Mouse (Mus musculus): ENCODE measurements at regions not wholly inside any gene's neighbourhood (a gene's known extent, or its start where the extent isn't known, plus 50 kb on each side); places are given as distances from the start of the nearest gene placed in this dataset.

GRCm38 (mm10) chr8:25441057-25441441 lies 616.9 kb upstream of the Adam5 start:
- Histone ChIP-seq H3K4me3 (ENCODE audit: insufficient read depth, low read length) (no peak overlapping the region), H3K27ac (ENCODE audit: insufficient read depth, low read depth, low read length) (no peak overlapping the region), H3K4me1 (ENCODE audit: control insufficient read depth, insufficient read depth, low read length) (peaks cover 39% of the 10 kb centered on the region)
- TF ChIP-seq CTCF (IDR thresholded peaks at IDR 0.05; ENCODE audit: low read depth, low read length) (no peak), POLR2A (IDR thresholded peaks at IDR 0.05; ENCODE audit: borderline replicate concordance, low read depth, low read length) (no peak)

DNA sequence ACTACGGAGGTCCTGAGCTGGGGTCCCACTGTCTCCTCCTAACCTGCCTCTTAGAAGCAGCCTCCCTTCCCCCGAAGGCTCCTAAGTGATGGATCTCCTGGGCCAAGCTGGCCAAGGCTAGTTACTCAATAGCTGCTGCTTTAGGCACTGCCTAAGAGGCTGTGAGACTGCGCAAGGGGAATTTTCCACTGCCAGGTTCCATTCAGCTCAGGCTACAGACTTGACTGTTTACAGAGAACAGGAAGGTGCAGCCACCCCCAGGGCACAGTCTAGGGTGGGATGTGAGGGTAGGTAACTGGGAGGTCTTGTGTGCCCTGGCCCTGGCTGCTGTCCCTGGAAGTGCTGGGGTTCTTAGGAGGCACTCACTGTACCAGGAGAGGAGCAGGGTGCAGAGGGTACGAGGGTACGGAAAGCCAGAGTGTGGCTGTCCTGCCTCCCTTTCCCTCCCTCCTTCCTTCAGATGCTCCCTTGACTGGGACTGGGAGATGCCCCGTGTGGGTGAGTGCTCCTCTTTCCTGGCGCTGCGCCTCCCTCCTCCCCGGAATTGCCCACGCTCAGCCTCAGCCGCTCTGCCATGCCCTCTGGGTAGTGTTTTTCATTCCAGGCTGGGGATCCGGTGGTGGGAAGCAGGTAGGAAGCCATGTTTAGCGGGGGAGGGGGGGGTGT lies 616.4 kb upstream of the Adam5 start:
- no peak overlapping the region for H3K4me3 ChIP-seq (ENCODE audit: insufficient read depth, low read length)
- TF ChIP-seq CTCF (IDR thresholded peaks at IDR 0.05; ENCODE audit: low read depth, low read length) (no peak), POLR2A (IDR thresholded peaks at IDR 0.05; ENCODE audit: borderline replicate concordance, low read depth, low read length) (no peak)
- H3K27ac ChIP-seq (ENCODE audit: insufficient read depth, low read depth, low read length) = no peak overlapping the region
- peaks cover 35% of the 10 kb centered on the region for H3K4me1 ChIP-seq (ENCODE audit: control insufficient read depth, insufficient read depth, low read length)

GRCm38 (mm10) chr8:25439971-25440370 lies 615.8 kb upstream of the Adam5 start:
- no peak for TF ChIP-seq CTCF (IDR thresholded peaks at IDR 0.05; ENCODE audit: low read depth, low read length)
- no peak for TF ChIP-seq POLR2A (IDR thresholded peaks at IDR 0.05; ENCODE audit: borderline replicate concordance, low read depth, low read length)
- Histone ChIP-seq H3K4me3 (ENCODE audit: insufficient read depth, low read length) (no peak overlapping the region), H3K27ac (ENCODE audit: insufficient read depth, low read depth, low read length) (no peak overlapping the region), H3K4me1 (ENCODE audit: control insufficient read depth, insufficient read depth, low read length) (peaks cover 30% of the 10 kb centered on the region)

DNA sequence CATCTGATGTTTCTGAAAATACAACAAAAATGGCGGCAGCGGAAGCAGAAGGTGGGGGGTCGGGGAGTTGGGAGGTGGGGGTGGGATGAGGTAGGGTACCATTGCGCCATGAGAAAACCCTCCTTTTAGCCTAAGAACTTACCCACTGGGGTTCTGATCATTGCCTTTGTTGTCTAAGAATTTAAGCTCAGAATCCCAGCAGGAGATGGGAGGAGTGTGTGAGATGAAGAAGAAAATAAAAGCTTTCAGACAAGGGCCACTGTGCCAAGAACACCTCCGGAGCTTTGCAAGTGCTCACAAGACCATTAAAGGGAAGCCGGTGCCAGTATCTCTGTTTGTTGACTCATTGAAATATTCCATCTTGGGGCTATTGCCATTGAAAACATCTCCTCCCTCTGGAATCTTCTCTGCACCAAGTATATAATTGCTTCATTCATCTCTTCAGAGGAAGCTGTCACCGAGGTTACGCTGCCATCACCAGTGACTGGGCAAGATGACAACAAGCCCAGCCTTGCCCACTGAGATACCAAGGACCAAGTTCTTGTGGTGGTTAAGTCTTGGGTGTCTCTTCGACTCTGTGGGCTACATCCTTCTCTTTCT lies 614.0 kb upstream of the Adam5 start:
- H3K4me1 ChIP-seq (ENCODE audit: control insufficient read depth, insufficient read depth, low read length) = peaks cover 30% of the 10 kb centered on the region
- H3K27ac ChIP-seq (ENCODE audit: insufficient read depth, low read depth, low read length) = no peak overlapping the region
- TF ChIP-seq CTCF (IDR thresholded peaks at IDR 0.05; ENCODE audit: low read depth, low read length) = no peak
- TF ChIP-seq POLR2A (IDR thresholded peaks at IDR 0.05; ENCODE audit: borderline replicate concordance, low read depth, low read length) = no peak
- H3K4me3 ChIP-seq (ENCODE audit: insufficient read depth, low read length) = no peak overlapping the region

GRCm38 (mm10) chr8:25437178-25437577 lies 613.0 kb upstream of the Adam5 start:
- TF ChIP-seq POLR2A (IDR thresholded peaks at IDR 0.05; ENCODE audit: borderline replicate concordance, low read depth, low read length) (no peak), CTCF (IDR thresholded peaks at IDR 0.05; ENCODE audit: low read depth, low read length) (no peak)
- Histone ChIP-seq H3K27ac (ENCODE audit: insufficient read depth, low read depth, low read length) (no peak overlapping the region), H3K4me3 (ENCODE audit: insufficient read depth, low read length) (no peak overlapping the region), H3K4me1 (ENCODE audit: control insufficient read depth, insufficient read depth, low read length) (peaks cover 30% of the 10 kb centered on the region)

GRCm38 (mm10) chr8:25430552-25430951 lies 606.4 kb upstream of the Adam5 start:
- no peak overlapping the region for H3K4me3 ChIP-seq (ENCODE audit: insufficient read depth, low read length)
- no peak overlapping the region for H3K27ac ChIP-seq (ENCODE audit: insufficient read depth, low read depth, low read length)
- TF ChIP-seq CTCF (IDR thresholded peaks at IDR 0.05; ENCODE audit: low read depth, low read length) (no peak), POLR2A (IDR thresholded peaks at IDR 0.05; ENCODE audit: borderline replicate concordance, low read depth, low read length) (no peak)
- H3K4me1 ChIP-seq (ENCODE audit: control insufficient read depth, insufficient read depth, low read length) = peaks cover 2% of the 10 kb centered on the region; the same call in 1 of the 2 replicates

GRCm38 (mm10) chr8:25429846-25430482 lies 605.8 kb upstream of the Adam5 start:
- Histone ChIP-seq H3K27ac (ENCODE audit: insufficient read depth, low read depth, low read length) (no peak overlapping the region), H3K4me1 (ENCODE audit: control insufficient read depth, insufficient read depth, low read length) (peaks cover 2% of the 10 kb centered on the region; the same call in 1 of the 2 replicates), H3K4me3 (ENCODE audit: insufficient read depth, low read length) (no peak overlapping the region)
- TF ChIP-seq CTCF (IDR thresholded peaks at IDR 0.05; ENCODE audit: low read depth, low read length) (no peak), POLR2A (IDR thresholded peaks at IDR 0.05; ENCODE audit: borderline replicate concordance, low read depth, low read length) (no peak)

DNA sequence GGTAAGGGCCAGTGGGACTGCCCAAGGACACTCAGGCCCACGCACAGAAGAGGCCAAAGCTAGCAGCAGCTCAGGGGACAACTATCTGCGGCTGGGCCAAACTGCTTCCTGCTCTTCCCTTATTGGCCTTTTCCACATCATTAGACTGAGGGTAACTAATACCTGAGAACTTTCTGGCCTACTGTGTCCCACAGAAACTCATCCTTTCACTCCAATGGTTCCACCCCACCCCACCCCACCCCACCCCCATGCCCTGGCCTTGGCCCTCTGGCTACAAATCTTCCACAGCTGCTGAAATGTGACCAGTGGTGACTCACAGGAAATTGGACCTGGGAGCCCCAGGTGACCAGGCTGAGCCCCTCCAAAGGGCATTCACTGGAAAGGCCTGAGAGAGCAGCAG lies 604.6 kb upstream of the Adam5 start:
- H3K4me3 ChIP-seq (ENCODE audit: insufficient read depth, low read length) = no peak overlapping the region
- H3K27ac ChIP-seq (ENCODE audit: insufficient read depth, low read depth, low read length) = no peak overlapping the region
- no peak for TF ChIP-seq POLR2A (IDR thresholded peaks at IDR 0.05; ENCODE audit: borderline replicate concordance, low read depth, low read length)
- no peak for TF ChIP-seq CTCF (IDR thresholded peaks at IDR 0.05; ENCODE audit: low read depth, low read length)

DNA sequence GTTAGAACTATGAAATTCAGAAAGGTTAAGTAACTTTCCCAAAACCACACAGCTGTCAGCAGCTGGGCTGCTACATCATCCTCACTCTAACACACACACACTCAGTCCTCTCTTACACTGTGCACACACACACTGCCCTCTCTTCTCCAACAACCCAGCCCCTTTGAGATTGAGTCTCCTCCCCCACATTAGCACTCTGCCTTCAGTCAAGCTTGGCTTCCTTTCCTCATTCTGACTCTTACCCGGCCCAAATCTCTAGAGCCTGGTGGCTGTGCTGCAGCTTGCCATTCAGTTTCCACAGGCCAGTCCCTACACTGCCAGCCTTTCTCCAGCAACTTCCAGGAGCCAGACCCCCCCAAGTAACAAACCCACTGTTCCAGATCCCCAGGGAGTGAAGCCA lies 602.0 kb upstream of the Adam5 start:
- H3K4me1 ChIP-seq (ENCODE audit: control insufficient read depth, insufficient read depth, low read length) = no peaks in the 10 kb centered on the region
- H3K4me3 ChIP-seq (ENCODE audit: insufficient read depth, low read length) = no peak overlapping the region
- no peak overlapping the region for H3K27ac ChIP-seq (ENCODE audit: insufficient read depth, low read depth, low read length)
- TF ChIP-seq CTCF (IDR thresholded peaks at IDR 0.05; ENCODE audit: low read depth, low read length) (no peak), POLR2A (IDR thresholded peaks at IDR 0.05; ENCODE audit: borderline replicate concordance, low read depth, low read length) (no peak)

More for the DNA sequence above, 604.6 kb upstream of the Adam5 start:
- no peaks in the 10 kb centered on the region; the same call in 1 of the 2 replicates for H3K4me1 ChIP-seq (ENCODE audit: control insufficient read depth, insufficient read depth, low read length)

- no peak overlapping the region for H3K27ac ChIP-seq (ENCODE audit: insufficient read depth, low read depth, low read length)
- TF ChIP-seq POLR2A (IDR thresholded peaks at IDR 0.05; ENCODE audit: borderline replicate concordance, low read depth, low read length) (no peak), CTCF (IDR thresholded peaks at IDR 0.05; ENCODE audit: low read depth, low read length) (no peak)
- no peak overlapping the region for H3K4me3 ChIP-seq (ENCODE audit: insufficient read depth, low read length)
- H3K4me1 ChIP-seq (ENCODE audit: control insufficient read depth, insufficient read depth, low read length) = no peaks in the 10 kb centered on the region
Observed at GRCm38 (mm10) chr8:25421478-25421877, 597.3 kb upstream of the Adam5 start.

All from bone marrow macrophage, adult 2 months (primary cell).